Mouse (Mus musculus) brain, embryonic 14.5 days (tissue): ENCODE measurements around the gene Nup54. TPM values are rescaled to one million over a fixed set of nuclear protein-coding genes. Genes with fewer than 3 reads are reported as not detected.

ENCODE experiments used
- DNase-seq: peaks from one replicate; pipeline ENCODE4 v3.0.0-alpha.2; 2011; ENCODE audit warnings: low read depth
- CTCF ChIP-seq: fragments of 200-500 bp; IDR thresholded peaks from 2 replicates; pipeline ENCODE4 v1.5.1; 2012; ENCODE audit warnings: inconsistent platforms, mild to moderate bottlenecking, moderate library complexity, borderline replicate concordance; ENCODE audit not compliant: insufficient read depth, insufficient read length; ENCODE audit errors: extremely low read depth
- POLR2A ChIP-seq: fragments of 200-500 bp; IDR thresholded peaks from 2 replicates; pipeline ENCODE4 v1.6.1; 2012; ENCODE audit warnings: mild to moderate bottlenecking, inconsistent platforms, borderline replicate concordance; ENCODE audit not compliant: poor library complexity, insufficient read depth, insufficient read length, severe bottlenecking; ENCODE audit errors: extremely low read depth
- polyA plus RNA-seq: library from polyadenylated mRNA; depleted of rRNA; stranded (reverse); fragments of >200 nt; gene quantifications from 2 replicates; pipeline ENCODE4 v1.2.3, GENCODE M21; 2012

Nup54 gene
- polyA plus RNA-seq, 1 experiment: 53.3 TPM

GRCm38 (mm10) chr5:92404400-92404678 is 30.7 kb downstream of the Nup54 start:
- DNase-seq: no peak
- TF ChIP-seq POLR2A (no peak), CTCF (no peak)

DNA sequence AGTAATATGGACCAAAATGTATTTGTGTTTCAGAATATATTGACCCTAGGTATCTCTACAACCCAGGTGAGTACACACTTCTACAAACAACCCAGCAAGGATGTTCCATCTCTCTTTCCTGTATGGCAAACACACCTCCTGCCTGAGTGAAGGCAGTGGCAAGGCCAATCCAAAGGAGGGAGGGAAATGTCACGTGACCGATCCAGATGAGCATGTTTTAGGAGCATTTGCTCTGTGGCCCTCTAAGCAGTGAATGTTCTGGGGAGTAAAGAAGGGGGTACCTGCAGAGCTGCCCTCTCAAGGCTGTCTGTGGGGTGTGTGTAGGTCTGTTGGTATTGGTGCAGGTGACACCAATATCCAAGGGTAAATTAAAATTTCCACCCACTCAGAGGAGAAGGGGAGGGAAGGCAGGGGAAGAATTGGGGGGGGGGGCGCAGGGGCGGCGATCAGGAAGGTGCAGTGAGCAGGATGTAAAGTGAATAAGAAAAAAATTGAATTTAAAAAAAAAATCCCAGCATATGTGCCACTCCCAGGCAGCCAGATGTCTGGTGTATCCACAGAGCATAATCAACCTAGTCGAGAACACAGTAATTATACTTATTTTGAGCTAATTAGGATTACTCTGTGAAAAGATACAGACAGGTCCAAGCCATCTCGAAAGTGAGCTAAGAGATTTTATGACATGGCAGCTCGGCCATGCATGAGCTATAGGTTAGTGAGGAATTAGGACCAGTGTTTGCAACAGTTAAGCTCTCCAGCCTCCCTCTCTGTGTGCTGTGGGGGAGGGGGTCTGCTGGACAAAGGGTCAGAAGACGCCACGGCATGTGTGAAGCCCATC is 31.2 kb downstream of the Nup54 start:
- DNase-seq: peak; percentile 47

GRCm38 (mm10) chr5:92402816-92403215 is 32.2 kb downstream of the Nup54 start:
- no peak for DNase-seq
- TF ChIP-seq POLR2A (no peak), CTCF (no peak)

More for the DNA sequence above, 31.2 kb downstream of the Nup54 start:
- TF ChIP-seq POLR2A: no peak
- TF ChIP-seq CTCF: no peak

DNA sequence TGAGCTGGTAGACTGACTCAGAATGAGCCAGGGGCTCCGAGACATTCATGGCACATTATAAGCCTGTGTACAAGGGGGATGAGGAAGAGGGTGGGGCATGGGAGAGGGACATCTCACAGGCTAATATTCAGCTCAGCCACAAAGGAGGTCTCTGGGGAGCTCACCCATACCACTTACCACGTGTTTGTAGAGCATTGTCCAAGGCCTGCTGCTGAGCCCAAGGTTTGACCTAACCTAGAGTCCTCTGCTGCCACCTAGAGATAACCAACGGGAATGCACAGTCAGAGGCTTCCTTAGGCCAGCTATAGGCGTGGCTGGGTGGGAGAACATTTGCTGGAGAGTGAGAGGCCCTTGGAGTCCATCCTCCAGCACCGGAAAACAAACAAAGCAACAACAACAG is 36.9 kb downstream of the Nup54 start:
- DNase-seq: peak; percentile 80
- TF ChIP-seq CTCF: peak; percentile 74
- TF ChIP-seq POLR2A: no peak

- TF ChIP-seq CTCF: no peak
- TF ChIP-seq POLR2A: no peak
- no peak for DNase-seq
These were observed 38.5 kb downstream of the Nup54 start for GRCm38 (mm10) chr5:92396476-92396875.

DNA sequence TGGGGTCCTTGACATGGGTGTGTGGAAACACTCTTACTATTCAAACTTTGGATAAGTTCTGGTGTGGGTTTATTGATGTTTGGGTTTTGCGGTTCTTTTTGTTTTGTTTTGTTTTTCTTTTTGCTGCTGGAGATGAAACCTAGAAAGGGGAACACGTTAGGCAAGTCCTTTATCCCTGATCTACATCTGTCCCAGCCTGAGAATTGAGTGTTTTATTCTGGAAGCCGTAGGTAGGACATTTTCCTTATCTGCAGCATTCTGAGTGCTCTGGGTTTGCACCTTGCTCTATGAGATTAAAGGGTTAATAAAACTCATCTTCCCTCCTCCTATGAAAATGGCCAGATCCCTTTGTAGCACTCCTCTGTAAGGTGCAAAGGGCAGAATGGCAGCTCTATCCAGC is 39.3 kb downstream of the Nup54 start:
- TF ChIP-seq CTCF (no peak), POLR2A (no peak)
- no peak for DNase-seq

DNA sequence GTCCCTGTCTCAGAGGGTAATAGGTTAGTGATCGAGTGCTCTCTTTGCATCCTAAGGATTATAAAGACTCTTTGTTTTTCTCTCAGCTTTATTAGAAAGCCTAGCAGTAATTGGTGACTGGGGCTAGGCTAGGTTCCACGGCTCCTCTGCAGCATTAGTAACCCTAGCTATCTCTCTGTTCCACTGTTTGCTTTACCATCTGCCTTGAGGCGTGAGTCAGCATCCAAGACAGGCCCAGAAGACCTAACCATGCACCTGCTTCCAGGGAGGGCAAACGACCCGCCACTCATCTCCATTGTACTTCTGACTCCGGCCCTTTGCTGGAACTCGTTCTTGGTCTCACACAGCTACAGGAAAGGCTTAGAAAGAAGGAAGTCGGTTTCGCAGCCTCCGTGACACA is 41.2 kb downstream of the Nup54 start:
- TF ChIP-seq CTCF (no peak), POLR2A (no peak)
- DNase-seq: no peak

GRCm38 (mm10) chr5:92392542-92392941 is 42.5 kb downstream of the Nup54 start:
- no peak for DNase-seq
- TF ChIP-seq POLR2A (no peak), CTCF (no peak)

DNA sequence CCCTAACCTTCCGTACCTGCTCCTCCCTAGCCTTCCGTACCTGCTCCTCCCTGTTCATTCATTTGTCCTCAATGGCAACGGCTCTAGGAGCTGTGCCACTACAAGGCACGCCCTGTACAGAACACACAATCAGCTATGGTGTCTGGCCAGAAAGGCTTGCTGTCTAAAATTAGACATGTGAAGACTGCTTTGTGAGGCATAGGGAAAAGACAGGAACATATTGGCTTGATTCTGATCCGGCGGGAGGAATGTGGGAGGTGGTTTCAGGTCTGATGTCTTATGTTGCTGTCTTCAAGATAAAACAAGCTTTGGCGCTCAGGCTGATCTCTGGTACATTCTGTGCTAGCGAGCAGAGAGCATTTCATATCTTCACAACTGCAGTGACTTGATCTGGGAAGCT is 44.4 kb downstream of the Nup54 start:
- DNase-seq: no peak
- TF ChIP-seq POLR2A (no peak), CTCF (no peak)

GRCm38 (mm10) chr5:92389977-92390376 is 45.0 kb downstream of the Nup54 start:
- TF ChIP-seq POLR2A (no peak), CTCF (no peak)
- no peak for DNase-seq

- TF ChIP-seq CTCF (no peak), POLR2A (no peak)
These were observed 47.6 kb downstream of the Nup54 start for GRCm38 (mm10) chr5:92387433-92387832.

GRCm38 (mm10) chr5:92386643-92387042 is 48.4 kb downstream of the Nup54 start:
- DNase-seq: no peak
- TF ChIP-seq POLR2A: no peak
- no peak; the same call in 1 of the 2 replicates for TF ChIP-seq CTCF

More at GRCm38 (mm10) chr5:92387433-92387832, 47.6 kb downstream of the Nup54 start:
- no peak for DNase-seq
